Mouse (Mus musculus) adrenal gland, postnatal 25 days (tissue): ENCODE measurements around the gene Rap1gap. TPM values are rescaled to one million over a fixed set of nuclear protein-coding genes. Genes with fewer than 3 reads are reported as not detected.

Source experiments
- DNase-seq: peaks from one replicate; pipeline ENCODE4 v3.0.0; 2021; ENCODE audit warnings: mixed read lengths
- total RNA-seq: library from RNA; stranded (reverse); gene quantifications from 2 replicates; pipeline ENCODE4 v1.2.3, GENCODE M21; 2021

The Rap1gap gene
- total RNA-seq, 1 experiment from 2014 or later, result 130 TPM

- peak; percentile 76 for DNase-seq
Observed at GRCm38 (mm10) chr4:137722692-137723427, 58.3 kb downstream of the Rap1gap start.

GRCm38 (mm10) chr4:137723527-137723926 is 59.0 kb downstream of the Rap1gap start:
- DNase-seq, result no peak

- DNase-seq, result no peak
Observed at GRCm38 (mm10) chr4:137724212-137724611, 59.7 kb downstream of the Rap1gap start.

- peak; percentile 59 for DNase-seq
Observed at GRCm38 (mm10) chr4:137724766-137725165, 60.2 kb downstream of the Rap1gap start.

- DNase-seq, result no peak
Observed at GRCm38 (mm10) chr4:137725541-137726145, 61.1 kb downstream of the Rap1gap start.

- DNase-seq, result no peak
Observed at GRCm38 (mm10) chr4:137726739-137727505, 62.4 kb downstream of the Rap1gap start.

- DNase-seq, result no peak
Observed at GRCm38 (mm10) chr4:137727506-137728187, 63.1 kb downstream of the Rap1gap start.

GRCm38 (mm10) chr4:137728399-137729154 is 64.1 kb downstream of the Rap1gap start:
- no peak for DNase-seq

- no peak for DNase-seq
Observed at GRCm38 (mm10) chr4:137729155-137729855, 64.8 kb downstream of the Rap1gap start.

- peak; percentile 92 for DNase-seq
Observed at GRCm38 (mm10) chr4:137730134-137730533, 65.6 kb downstream of the Rap1gap start.

- DNase-seq, result no peak
Observed at GRCm38 (mm10) chr4:137730757-137731156, 66.2 kb downstream of the Rap1gap start.

- no peak for DNase-seq
Observed at GRCm38 (mm10) chr4:137731891-137732290, 67.4 kb downstream of the Rap1gap start.

- no peak for DNase-seq
Observed at GRCm38 (mm10) chr4:137732361-137732760, 67.8 kb downstream of the Rap1gap start.

- DNase-seq, result no peak
Observed at GRCm38 (mm10) chr4:137732962-137733361, 68.4 kb downstream of the Rap1gap start.

- no peak for DNase-seq
Observed at GRCm38 (mm10) chr4:137733459-137733858, 68.9 kb downstream of the Rap1gap start.

GRCm38 (mm10) chr4:137736220-137736701 is 71.7 kb downstream of the Rap1gap start:
- DNase-seq, result no peak

GRCm38 (mm10) chr4:137737760-137738159 is 73.2 kb downstream of the Rap1gap start:
- no peak for DNase-seq

- DNase-seq, result no peak
Observed at GRCm38 (mm10) chr4:137739151-137739923, 74.8 kb downstream of the Rap1gap start.

GRCm38 (mm10) chr4:137740350-137740749 is 75.8 kb downstream of the Rap1gap start:
- no peak for DNase-seq

GRCm38 (mm10) chr4:137743791-137744190 is 79.3 kb downstream of the Rap1gap start:
- peak; percentile 59 for DNase-seq
